Mouse (Mus musculus) MEL (cell line): ENCODE results near the gene Cmtm7. TPM values are rescaled to one million over a fixed set of nuclear protein-coding genes. Genes with fewer than 3 reads are reported as not detected.

ENCODE experiments used
- DNase-seq: peaks from one replicate; pipeline ENCODE4 v3.0.0; 2011; ENCODE audit warnings: low read depth, low spot score
- H3K27ac ChIP-seq: 2 replicates; pipeline ENCODE4 v1.5.1; 2012; ENCODE audit warnings: low read depth, mild to moderate bottlenecking, control low read depth, low read length, moderate library complexity; ENCODE audit not compliant: control insufficient read depth
- H3K27me3 ChIP-seq, 2 experiments: fragments of 150-350 bp in 1 of 2; sonication (generic) in 1 of 2; 2 replicates each; pipeline ENCODE4 v1.6.1; 2012; ENCODE audit warnings: low read length in 2 of 2, mild to moderate bottlenecking in 2 of 2, improper control_type of control experiment in 1 of 2, moderate library complexity in 1 of 2; ENCODE audit not compliant: insufficient read depth in 2 of 2, control insufficient read depth in 1 of 2
- H3K36me3 ChIP-seq, 2 experiments: 2 replicates each; pipeline ENCODE4 v1.6.1; 2012 to 2014; ENCODE audit warnings: low read length in 2 of 2, improper control_type of control experiment in 1 of 2, inconsistent platforms in 1 of 2, mild to moderate bottlenecking in 1 of 2; ENCODE audit not compliant: insufficient read depth in 2 of 2, control insufficient read depth in 1 of 2
- H3K4me1 ChIP-seq, 2 experiments: fragments of 150-350 bp in 1 of 2; sonication (generic) in 1 of 2; 2 replicates each; pipeline ENCODE4 v1.6.1; 2012; ENCODE audit warnings: low read length in 2 of 2, improper control_type of control experiment in 1 of 2, mild to moderate bottlenecking in 1 of 2; ENCODE audit not compliant: insufficient read depth in 2 of 2, control insufficient read depth in 1 of 2
- H3K4me3 ChIP-seq, 2 experiments: fragments of 150-350 bp in 1 of 2; sonication (generic) in 1 of 2; 2 replicates each; pipeline ENCODE4 v1.5.1; 2012; ENCODE audit warnings: low read depth in 2 of 2, low read length in 2 of 2, mild to moderate bottlenecking in 2 of 2, moderate library complexity in 2 of 2, control low read depth in 1 of 2, improper control_type of control experiment in 1 of 2; ENCODE audit not compliant: control insufficient read depth in 1 of 2, insufficient read depth in 1 of 2
- H3K79me2 ChIP-seq: 2 replicates; pipeline ENCODE4 v1.6.1; 2012; ENCODE audit warnings: mild to moderate bottlenecking, low read length, moderate library complexity; ENCODE audit not compliant: control insufficient read depth, poor library complexity, insufficient read depth
- H3K9ac ChIP-seq: 2 replicates; pipeline ENCODE4 v1.6.1; 2012; ENCODE audit warnings: low read depth, mild to moderate bottlenecking, control low read depth, low read length, moderate library complexity; ENCODE audit not compliant: control insufficient read depth, poor library complexity, severe bottlenecking
- H3K9me3 ChIP-seq: fragments of 150-350 bp; sonication (generic); replicated peaks from 2 replicates; pipeline ENCODE4 v1.6.1; 2012; ENCODE audit warnings: mild to moderate bottlenecking, low read length, improper control_type of control experiment, moderate library complexity; ENCODE audit not compliant: insufficient read depth
- BHLHE40 ChIP-seq: IDR thresholded peaks from 2 replicates; pipeline ENCODE4 v1.6.1; 2012; ENCODE audit warnings: low read depth, mild to moderate bottlenecking, inconsistent platforms, low read length, improper control_type of control experiment, borderline replicate concordance
- CHD2 ChIP-seq: IDR thresholded peaks from 2 replicates; pipeline ENCODE4 v1.6.1; 2011; ENCODE audit warnings: low read length, improper control_type of control experiment
- ETS1 ChIP-seq: IDR thresholded peaks from 2 replicates; pipeline ENCODE4 v1.6.1; 2012; ENCODE audit warnings: low read depth, mild to moderate bottlenecking, inconsistent platforms, low read length, improper control_type of control experiment, moderate library complexity
- GATA1 ChIP-seq: IDR thresholded peaks from 2 replicates; pipeline ENCODE4 v1.6.1; 2011; ENCODE audit warnings: low read depth, low read length, improper control_type of control experiment
- HCFC1 ChIP-seq: IDR thresholded peaks from 2 replicates; pipeline ENCODE4 v1.6.1; 2012; ENCODE audit warnings: low read depth, mild to moderate bottlenecking, inconsistent platforms, low read length, improper control_type of control experiment, moderate library complexity
- MAFK ChIP-seq: IDR thresholded peaks from 2 replicates; pipeline ENCODE4 v1.6.1; 2011; ENCODE audit warnings: low read depth, mild to moderate bottlenecking, low read length, improper control_type of control experiment, borderline replicate concordance
- MAX ChIP-seq: IDR thresholded peaks from 2 replicates; pipeline ENCODE4 v1.6.1; 2011; ENCODE audit warnings: low read length, improper control_type of control experiment
- MXI1 ChIP-seq: IDR thresholded peaks from 2 replicates; pipeline ENCODE4 v1.6.1; 2011; ENCODE audit warnings: mild to moderate bottlenecking, low read depth, low read length, improper control_type of control experiment
- MYB ChIP-seq: IDR thresholded peaks from 2 replicates; pipeline ENCODE4 v1.6.1; 2011; ENCODE audit warnings: mild to moderate bottlenecking, low read depth, low read length, improper control_type of control experiment
- MYC ChIP-seq: IDR thresholded peaks from 2 replicates; pipeline ENCODE4 v1.6.1; 2011; ENCODE audit warnings: low read depth, mild to moderate bottlenecking, low read length, improper control_type of control experiment, moderate library complexity
- NELFE ChIP-seq: IDR thresholded peaks from 2 replicates; pipeline ENCODE4 v1.6.1; 2011; ENCODE audit warnings: low read depth, low read length, improper control_type of control experiment
- POLR2AphosphoS5 ChIP-seq: IDR thresholded peaks from 2 replicates; pipeline ENCODE4 v1.6.1; 2012; ENCODE audit warnings: low read depth, borderline replicate concordance, mild to moderate bottlenecking, inconsistent platforms, low read length, moderate library complexity, mixed read lengths
- SMC3 ChIP-seq: IDR thresholded peaks from 2 replicates; pipeline ENCODE4 v1.6.1; 2011; ENCODE audit warnings: low read depth, low read length, improper control_type of control experiment
- TBP ChIP-seq: IDR thresholded peaks from 2 replicates; pipeline ENCODE4 v1.8.0; 2011; ENCODE audit warnings: low read depth, low read length, improper control_type of control experiment
- TCF12 ChIP-seq: IDR thresholded peaks from 2 replicates; pipeline ENCODE4 v1.6.1; 2014; ENCODE audit warnings: low read depth, mild to moderate bottlenecking, inconsistent platforms, low read length, improper control_type of control experiment, moderate library complexity
- USF1 ChIP-seq: IDR thresholded peaks from 2 replicates; pipeline ENCODE4 v1.6.1; 2014; ENCODE audit warnings: low read depth, mild to moderate bottlenecking, inconsistent platforms, low read length, improper control_type of control experiment, moderate library complexity
- ZMIZ1 ChIP-seq: IDR thresholded peaks from 2 replicates; pipeline ENCODE4 v1.6.1; 2012; ENCODE audit warnings: low read depth, mild to moderate bottlenecking, inconsistent platforms, low read length, improper control_type of control experiment, moderate library complexity
- ZNF384 ChIP-seq: IDR thresholded peaks from 2 replicates; pipeline ENCODE4 v1.6.1; 2012; ENCODE audit warnings: low read depth, mild to moderate bottlenecking, inconsistent platforms, low read length, improper control_type of control experiment
- polyA plus RNA-seq, 2 experiments: library from polyadenylated mRNA; stranded (reverse) in 1 of 2; unstranded in 1 of 2; fragments of >175 nt in 1 of 2; fragments of >200 nt in 1 of 2; gene quantifications; 2 replicates each; pipeline versions ENCODE4 v1.2.1 to v1.2.4; 2012; ENCODE audit warnings: low replicate concordance in 2 of 2, low read depth in 1 of 2; ENCODE audit not compliant: insufficient read length in 2 of 2, insufficient read depth in 1 of 2, missing spikeins in 1 of 2
- total RNA-seq: library from RNA; depleted of rRNA; stranded (reverse); fragments of 300-350 nt; gene quantifications from 2 replicates; pipeline ENCODE4 v1.2.3, GENCODE M21; 2012

Cmtm7 gene
- total and polyA plus RNA-seq, 3 experiments, result 290 to 545 TPM; not detected in 1

- Histone ChIP-seq H3K4me1 (peaks cover 12 to 28% of the 10 kb centered on the region in 2 experiments), H3K9me3 (no peaks in the 10 kb centered on the region), H3K79me2 (peaks cover 53% of the 10 kb centered on the region), H3K4me3 (no peak overlapping the region), H3K9ac (no peak overlapping the region), H3K27ac (no peak overlapping the region), H3K27me3 (no peaks in the 10 kb centered on the region), H3K36me3 (peaks cover 26 to 42% of the 10 kb centered on the region in 2 experiments)
- TF ChIP-seq ZNF384 (peak; percentile 44), SMC3 (no peak)
- DNase-seq, result no peak
Observed at GRCm38 (mm10) chr9:114774629-114775028, 7.0 kb downstream of the Cmtm7 start.

GRCm38 (mm10) chr9:114771565-114771964 lies 10.1 kb downstream of the Cmtm7 start:
- Histone ChIP-seq H3K27me3 (no peaks in the 10 kb centered on the region), H3K79me2 (peaks cover 34% of the 10 kb centered on the region), H3K4me3 (no peak overlapping the region), H3K36me3 (peaks cover 15 to 25% of the 10 kb centered on the region in 2 experiments), H3K9ac (no peak overlapping the region), H3K27ac (no peak overlapping the region), H3K9me3 (no peaks in the 10 kb centered on the region), H3K4me1 (peaks cover 0 to 5% of the 10 kb centered on the region in 2 experiments; a peak in 2 of 4 replicates)
- TF ChIP-seq MYB (no peak), BHLHE40 (no peak), ETS1 (no peak), NELFE (no peak), CHD2 (no peak), POLR2AphosphoS5 (no peak), MAFK (no peak), MXI1 (no peak), USF1 (no peak), TBP (no peak), MYC (no peak), TCF12 (no peak), GATA1 (no peak), MAX (no peak), SMC3 (no peak), ZMIZ1 (no peak), HCFC1 (no peak)
- DNase-seq, result no peak
